Mouse (Mus musculus): ENCODE results near the gene Ccr10.

- TF ChIP-seq CTCF (IDR thresholded peaks at IDR 0.05; ENCODE audit: extremely low read depth, insufficient read depth, low read length) (no peak), POLR2A (IDR thresholded peaks at IDR 0.05; ENCODE audit: extremely low read depth, insufficient read depth, low read length) (no peak)
These were observed 17.8 kb upstream of the Ccr10 start for GRCm38 (mm10) chr11:101193076-101193475.

All from cortical plate, adult 2 months (tissue).